Mouse (Mus musculus) heart, embryonic 13.5 days (tissue): Measurements from ENCODE around the gene 1700019N19Rik. TPM values are rescaled to one million over a fixed set of nuclear protein-coding genes. Genes with fewer than 3 reads are reported as not detected.

Experiments used
- ATAC-seq: fragments of 200-750 bp; cut with Nextera tagmentation; 2 replicates; pipeline ENCODE4 v1.8.0; 2017; ENCODE audit warnings: moderate TSS enrichment; ENCODE audit not compliant: insufficient number of reproducible peaks, low FRiP score, low TSS enrichment; ENCODE audit errors: extremely low read depth
- H3K27ac ChIP-seq: fragments of 300-500 bp; sonication (generic); replicated peaks from 2 replicates; pipeline ENCODE4 v1.5.1; 2015; ENCODE audit warnings: moderate library complexity, mild to moderate bottlenecking, inconsistent platforms
- H3K27me3 ChIP-seq: fragments of 300-500 bp; sonication (generic); replicated peaks from 2 replicates; pipeline ENCODE4 v1.6.1; 2015; ENCODE audit warnings: mild to moderate bottlenecking, inconsistent platforms
- H3K36me3 ChIP-seq: fragments of 300-500 bp; sonication (generic); 2 replicates; pipeline ENCODE4 v1.6.1; 2015; ENCODE audit warnings: mild to moderate bottlenecking, inconsistent platforms
- H3K4me1 ChIP-seq: fragments of 300-500 bp; sonication (generic); 2 replicates; pipeline ENCODE4 v1.6.1; 2015; ENCODE audit warnings: inconsistent platforms
- H3K4me2 ChIP-seq: fragments of 300-500 bp; sonication (generic); 2 replicates; pipeline ENCODE4 v1.6.1; 2015; ENCODE audit warnings: inconsistent platforms, mild to moderate bottlenecking, moderate library complexity
- H3K4me3 ChIP-seq: fragments of 300-500 bp; sonication (generic); 2 replicates; pipeline ENCODE4 v1.5.1; 2015; ENCODE audit warnings: moderate library complexity, mild to moderate bottlenecking, inconsistent platforms
- H3K9ac ChIP-seq: fragments of 300-500 bp; sonication (generic); 2 replicates; pipeline ENCODE4 v1.6.1; 2015; ENCODE audit warnings: inconsistent platforms, mild to moderate bottlenecking, moderate library complexity
- H3K9me3 ChIP-seq: fragments of 300-500 bp; sonication (generic); 2 replicates; pipeline ENCODE4 v1.6.1; 2016; ENCODE audit warnings: inconsistent platforms
- WGBS: fragments of 180-500 bp; shearing (Covaris S2); methylation state at CpG from one replicate; pipeline ENCODE4 v1.1.7; 2015; ENCODE audit warnings: mixed read lengths; 5-methylcytosine and 5-hydroxymethylcytosine counted together
- polyA plus RNA-seq: library from polyadenylated mRNA; unstranded; fragments of >200 nt; fragmentation: Nextera tagmentation; extraction: Ambion mirVana; gene quantifications from 2 replicates; pipeline ENCODE4 v1.2.1, GENCODE M21; 2015

Gene 1700019N19Rik
- polyA plus RNA-seq, 1 experiment from 2014 or later: not detected

GRCm38 (mm10) chr19:58758871-58759270 lies 35.4 kb downstream of the 1700019N19Rik start:
- Histone ChIP-seq H3K4me3 (no peak overlapping the region), H3K4me1 (peaks cover 3% of the 10 kb centered on the region; the same call in 1 of the 2 replicates), H3K27me3 (peaks cover 9% of the 10 kb centered on the region; the same call in 1 of the 2 replicates), H3K4me2 (no peak overlapping the region), H3K9me3 (no peaks in the 10 kb centered on the region; the same call in 1 of the 2 replicates), H3K9ac (no peak overlapping the region), H3K27ac (no peak overlapping the region), H3K36me3 (no peaks in the 10 kb centered on the region)
- ATAC-seq: no peak
- 85% methylated on average over 4 of the region's 4 CpGs for WGBS

- H3K9ac ChIP-seq: no peak overlapping the region
- no peaks in the 10 kb centered on the region; the same call in 1 of the 2 replicates for H3K9me3 ChIP-seq
- H3K27ac ChIP-seq: no peak overlapping the region
- no peaks in the 10 kb centered on the region for H3K27me3 ChIP-seq
- no peaks in the 10 kb centered on the region for H3K36me3 ChIP-seq
- no peak for ATAC-seq
- no peak overlapping the region for H3K4me2 ChIP-seq
- 55% methylated on average over 2 of the region's 2 CpGs for WGBS
- no peak overlapping the region for H3K4me3 ChIP-seq
- no peaks in the 10 kb centered on the region for H3K4me1 ChIP-seq
These were observed 42.8 kb downstream of the 1700019N19Rik start for GRCm38 (mm10) chr19:58751504-58751903.

DNA sequence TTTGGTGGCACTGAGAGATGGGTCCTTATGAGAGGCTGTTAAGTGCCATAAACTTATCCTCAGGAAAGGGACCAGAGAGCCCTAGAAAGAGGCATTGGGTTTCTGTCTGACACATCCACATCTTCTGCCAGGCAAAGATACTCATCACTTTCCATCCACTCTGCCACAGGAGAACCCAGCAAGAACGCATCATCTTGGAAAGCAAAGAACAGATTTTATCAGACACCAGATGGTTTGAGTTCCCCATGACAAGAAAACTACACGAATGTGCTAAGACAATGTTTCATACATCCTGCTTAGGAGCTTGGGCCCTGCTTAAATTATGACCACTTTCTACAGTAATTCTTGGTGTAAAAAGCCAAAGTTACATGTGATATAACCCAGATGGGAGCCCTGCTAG lies 43.4 kb downstream of the 1700019N19Rik start:
- WGBS: 64% methylated on average over 2 of the region's 2 CpGs
- no peak overlapping the region for H3K27ac ChIP-seq
- H3K4me1 ChIP-seq: no peaks in the 10 kb centered on the region
- H3K27me3 ChIP-seq: no peaks in the 10 kb centered on the region
- no peaks in the 10 kb centered on the region; the same call in 1 of the 2 replicates for H3K9me3 ChIP-seq
- no peak for ATAC-seq
- H3K9ac ChIP-seq: no peak overlapping the region
- no peak overlapping the region for H3K4me3 ChIP-seq
- H3K4me2 ChIP-seq: no peak overlapping the region
- no peaks in the 10 kb centered on the region for H3K36me3 ChIP-seq

GRCm38 (mm10) chr19:58747498-58748000 lies 46.7 kb downstream of the 1700019N19Rik start:
- H3K9ac ChIP-seq: no peak overlapping the region
- no peak overlapping the region for H3K4me3 ChIP-seq
- no peaks in the 10 kb centered on the region for H3K27me3 ChIP-seq
- H3K27ac ChIP-seq: no peak overlapping the region
- ATAC-seq: no peak
- WGBS: 78% methylated on average over 9 of the region's 9 CpGs
- H3K4me1 ChIP-seq: no peaks in the 10 kb centered on the region
- no peaks in the 10 kb centered on the region for H3K9me3 ChIP-seq
- no peak overlapping the region for H3K4me2 ChIP-seq
- H3K36me3 ChIP-seq: no peaks in the 10 kb centered on the region

DNA sequence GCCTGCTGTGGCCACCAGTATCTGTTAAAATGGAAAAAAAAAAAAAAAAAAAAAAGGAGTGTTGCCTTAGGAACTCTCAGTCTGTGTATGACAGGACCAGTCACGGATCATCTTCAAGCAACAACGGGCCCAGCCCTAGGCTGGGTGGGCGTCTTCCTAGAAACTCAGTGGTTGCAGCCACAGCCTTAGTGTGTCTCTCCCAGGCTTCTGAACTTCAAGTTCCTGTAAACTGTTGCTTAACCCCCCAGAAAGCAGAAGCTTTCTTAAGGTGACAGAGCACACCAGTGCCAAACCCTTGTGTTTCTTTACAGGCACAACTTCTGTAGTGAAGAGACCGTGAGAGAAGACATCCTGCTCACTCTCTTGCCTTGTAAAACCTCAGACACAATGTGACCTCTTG lies 50.5 kb downstream of the 1700019N19Rik start:
- WGBS: 60% methylated on average over 4 of the region's 4 CpGs
- no peaks in the 10 kb centered on the region for H3K9me3 ChIP-seq

GRCm38 (mm10) chr19:58742711-58743110 lies 51.5 kb downstream of the 1700019N19Rik start:
- H3K9me3 ChIP-seq: no peaks in the 10 kb centered on the region
- H3K4me1 ChIP-seq: no peaks in the 10 kb centered on the region
- H3K36me3 ChIP-seq: no peaks in the 10 kb centered on the region
- WGBS: 78% methylated on average over 4 of the region's 4 CpGs
- no peak overlapping the region for H3K4me3 ChIP-seq
- no peaks in the 10 kb centered on the region for H3K27me3 ChIP-seq
- H3K9ac ChIP-seq: no peak overlapping the region
- no peak overlapping the region for H3K4me2 ChIP-seq
- ATAC-seq: no peak
- no peak overlapping the region for H3K27ac ChIP-seq

More for the DNA sequence above, 50.5 kb downstream of the 1700019N19Rik start:
- H3K9ac ChIP-seq: no peak overlapping the region
- no peak overlapping the region for H3K4me2 ChIP-seq
- H3K4me1 ChIP-seq: no peaks in the 10 kb centered on the region
- no peaks in the 10 kb centered on the region for H3K27me3 ChIP-seq
- H3K27ac ChIP-seq: no peak overlapping the region
- no peak overlapping the region for H3K4me3 ChIP-seq
- no peak for ATAC-seq
- H3K36me3 ChIP-seq: no peaks in the 10 kb centered on the region

DNA sequence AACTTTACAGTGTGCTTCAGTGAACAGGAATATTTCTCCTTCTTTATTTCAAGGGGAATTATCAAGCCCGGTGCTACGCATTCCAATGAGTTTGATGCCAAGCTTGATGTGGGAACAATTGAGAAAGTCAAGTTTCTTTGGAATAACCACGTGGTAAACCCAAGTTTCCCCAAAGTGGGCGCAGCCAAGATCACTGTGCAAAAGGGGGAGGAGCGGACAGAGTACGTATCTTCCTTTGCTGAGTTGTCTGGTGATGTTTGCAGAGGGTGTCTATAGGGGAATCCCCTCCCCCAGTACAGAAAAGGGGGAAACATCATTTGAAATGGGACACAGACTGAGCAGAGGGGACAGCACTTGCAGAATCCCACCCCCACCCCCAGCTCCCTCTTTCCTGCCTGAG lies 53.2 kb downstream of the 1700019N19Rik start:
- no peak overlapping the region for H3K4me2 ChIP-seq
- ATAC-seq: no peak
- no peaks in the 10 kb centered on the region for H3K36me3 ChIP-seq
- WGBS: 74% methylated on average over 6 of the region's 6 CpGs
- no peak overlapping the region for H3K27ac ChIP-seq
- H3K9ac ChIP-seq: no peak overlapping the region
- H3K4me3 ChIP-seq: no peak overlapping the region
- peaks cover 5% of the 10 kb centered on the region; the same call in 1 of the 2 replicates for H3K27me3 ChIP-seq
- no peaks in the 10 kb centered on the region for H3K4me1 ChIP-seq
- no peaks in the 10 kb centered on the region for H3K9me3 ChIP-seq

DNA sequence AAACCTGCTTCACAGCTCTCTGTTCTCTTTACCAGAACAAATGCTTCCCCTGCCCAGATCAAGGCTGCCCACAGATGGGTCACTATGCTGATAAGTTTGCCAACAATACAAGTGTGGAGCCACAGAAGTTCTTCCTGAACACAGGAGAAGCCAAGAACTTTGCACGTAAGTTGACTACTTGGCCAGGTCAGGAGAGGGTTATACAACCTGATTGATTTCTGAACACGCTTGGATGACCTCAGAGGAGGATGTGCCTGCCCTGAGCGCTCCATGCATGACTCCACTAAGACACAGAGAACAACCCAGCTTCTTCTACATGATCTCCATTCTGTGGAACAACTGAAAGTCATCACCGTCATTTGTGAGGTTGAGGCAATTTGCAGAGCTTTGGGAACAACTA lies 56.1 kb downstream of the 1700019N19Rik start:
- no peaks in the 10 kb centered on the region for H3K9me3 ChIP-seq
- no peaks in the 10 kb centered on the region for H3K36me3 ChIP-seq
- no peak overlapping the region for H3K27ac ChIP-seq
- no peak overlapping the region for H3K4me3 ChIP-seq
- no peak overlapping the region for H3K4me2 ChIP-seq
- H3K9ac ChIP-seq: no peak overlapping the region
- WGBS: 86% methylated on average over 4 of the region's 4 CpGs
- ATAC-seq: no peak
- H3K4me1 ChIP-seq: no peaks in the 10 kb centered on the region
- H3K27me3 ChIP-seq: peaks cover 5% of the 10 kb centered on the region; the same call in 1 of the 2 replicates

Other genes starting within 250 kb of the 1700019N19Rik start
- gene Pnlip, start 142.0 kb downstream of the 1700019N19Rik start, polyA plus RNA-seq: 0.10 TPM in 1 of 2 replicates, not detected in the other
- 0.98 and 3.1 TPM in 2 replicates for gene Pnliprp1, start 65.6 kb downstream of the 1700019N19Rik start, polyA plus RNA-seq
- gene Pnliprp2, start 34.7 kb downstream of the 1700019N19Rik start, polyA plus RNA-seq: 0.21 and 0.31 TPM in 2 replicates
- 0.08 and 0.13 TPM in 2 replicates for gene Eno4, start 149.0 kb upstream of the 1700019N19Rik start, polyA plus RNA-seq
- 9.0 and 9.1 TPM in 2 replicates for gene Hspa12a, start 149.2 kb upstream of the 1700019N19Rik start, polyA plus RNA-seq